Mouse (Mus musculus) ES-E14 (cell line): ENCODE measurements at regions not wholly inside any gene's neighbourhood (a gene's known extent, or its start where the extent isn't known, plus 50 kb on each side); places are given as distances from the start of the nearest gene placed in this dataset.

Experiments used
- CHD2 ChIP-seq: IDR thresholded peaks from 2 replicates; pipeline ENCODE4 v1.6.1; 2014; ENCODE audit warnings: mild to moderate bottlenecking, low read depth, low read length, inconsistent platforms
- HCFC1 ChIP-seq: IDR thresholded peaks from 2 replicates; pipeline ENCODE4 v1.6.1; 2012; ENCODE audit warnings: low read length, inconsistent platforms, borderline replicate concordance; ENCODE audit not compliant: insufficient read depth
- MAFK ChIP-seq: IDR thresholded peaks from 2 replicates; pipeline ENCODE4 v1.6.1; 2014; ENCODE audit warnings: mild to moderate bottlenecking, low read depth, low read length, inconsistent platforms; ENCODE audit not compliant: insufficient read depth
- ZC3H11A ChIP-seq: IDR thresholded peaks from 2 replicates; pipeline ENCODE4 v1.6.1; 2012; ENCODE audit warnings: low read depth, mild to moderate bottlenecking, inconsistent platforms, low read length, borderline replicate concordance
- ZNF384 ChIP-seq: IDR thresholded peaks from 2 replicates; pipeline ENCODE4 v1.6.1; 2012; ENCODE audit warnings: low read depth, low read length, inconsistent platforms

- TF ChIP-seq ZC3H11A (no peak), ZNF384 (no peak), MAFK (no peak), CHD2 (no peak), HCFC1 (no peak)
Measured at GRCm38 (mm10) chr15:87325389-87325788, 218.7 kb upstream of the Fam19a5 start.
